Mouse (Mus musculus) heart, adult 2 months (tissue): ENCODE data around the gene Rora. TPM values are rescaled to one million over a fixed set of nuclear protein-coding genes. Genes with fewer than 3 reads are reported as not detected.
A peak's percentile ranks its signal among the peaks of the same experiment; 100 is the strongest.

Experiments
- DNase-seq, 2 experiments: peaks; one replicate each; pipeline ENCODE4 v3.0.0; 2021
- H3K27ac ChIP-seq: fragments of 200-600 bp; 2 replicates; pipeline ENCODE4 v1.8.1; 2022
- H3K27me3 ChIP-seq: fragments of 200-500 bp; 2 replicates; pipeline ENCODE4 v1.6.1; 2012; ENCODE audit warnings: mild to moderate bottlenecking, low read length, inconsistent platforms, mixed read lengths; ENCODE audit not compliant: control insufficient read depth, insufficient read depth
- H3K36me3 ChIP-seq: fragments of 200-500 bp; 2 replicates; pipeline ENCODE4 v1.6.1; 2012; ENCODE audit warnings: low read length, inconsistent platforms; ENCODE audit not compliant: control insufficient read depth, insufficient read depth
- H3K4me1 ChIP-seq: fragments of 200-500 bp; 2 replicates; pipeline ENCODE4 v1.6.1; 2011; ENCODE audit warnings: low read length; ENCODE audit not compliant: control insufficient read depth, insufficient read depth
- H3K4me3 ChIP-seq: fragments of 200-600 bp; 2 replicates; pipeline ENCODE4 v1.8.1; 2022
- H3K79me2 ChIP-seq: fragments of 200-500 bp; replicated peaks from 2 replicates; pipeline ENCODE4 v1.6.1; 2012; ENCODE audit warnings: mild to moderate bottlenecking, inconsistent platforms, low read length, moderate library complexity, mixed read lengths; ENCODE audit not compliant: control insufficient read depth, insufficient read depth
- H3K9ac ChIP-seq: fragments of 200-500 bp; 2 replicates; pipeline ENCODE4 v1.6.1; 2012; ENCODE audit warnings: low read depth, mild to moderate bottlenecking, control low read depth, inconsistent platforms, low read length, mixed read lengths
- CTCF ChIP-seq: fragments of 200-600 bp; IDR thresholded peaks from 2 replicates; pipeline ENCODE4 v1.8.1; 2022; ENCODE audit warnings: antibody characterized with exemption, mild to moderate bottlenecking, moderate library complexity
- EP300 ChIP-seq: fragments of 200-500 bp; IDR thresholded peaks from 2 replicates; pipeline ENCODE4 v1.6.1; 2011; ENCODE audit warnings: low read depth, low read length, control low read depth; ENCODE audit not compliant: insufficient read depth
- POLR2A ChIP-seq: fragments of 200-500 bp; IDR thresholded peaks from 2 replicates; pipeline ENCODE4 v1.6.1; 2011; ENCODE audit warnings: mild to moderate bottlenecking, low read depth, low read length, control low read depth; ENCODE audit not compliant: insufficient read depth
- WGBS: fragments of 180-500 bp; shearing (Covaris S2); methylation state at CpG from one replicate; pipeline ENCODE4 v1.1.7; 2018; 5-methylcytosine and 5-hydroxymethylcytosine counted together
- intact Hi-C: fragments of 180-260 bp; cut with DNase I; formaldehyde crosslinking; loops from one replicate; pipeline ENCODE4 v1.15.1; 2025
- polyA plus RNA-seq: library from polyadenylated mRNA; depleted of rRNA; stranded (reverse); fragments of >200 nt; gene quantifications from 2 replicates; pipeline ENCODE4 v1.2.3, GENCODE M21; 2012
- total RNA-seq, 2 experiments: library from RNA; stranded (reverse); gene quantifications; 2 replicates each; pipeline ENCODE4 v1.2.3; 2021

The Rora gene
- total and polyA plus RNA-seq, 3 experiments = 6.7 to 28.9 (median 21.6) TPM

- Histone ChIP-seq H3K27ac (no peak overlapping the region), H3K79me2 (no peaks in the 10 kb centered on the region), H3K27me3 (no peaks in the 10 kb centered on the region), H3K4me1 (peaks cover 5% of the 10 kb centered on the region), H3K4me3 (no peak overlapping the region), H3K9ac (no peak overlapping the region), H3K36me3 (peaks cover 2% of the 10 kb centered on the region; the same call in 1 of the 2 replicates)
- no peak for DNase-seq
- intact Hi-C loops = loop anchor here (5.0 kb wide), 1 partner anchor 51 kb away; no protein-coding TSS in a partner anchor
- TF ChIP-seq CTCF (no peak), POLR2A (no peak), EP300 (no peak)
- WGBS = 56% methylated on average over 4 of the region's 4 CpGs
Observed at GRCm38 (mm10) chr9:69028177-69028576, 374.6 kb downstream of the Rora start.

GRCm38 (mm10) chr9:69034301-69034871 is 380.8 kb downstream of the Rora start:
- Histone ChIP-seq H3K4me3 (no peak overlapping the region), H3K27ac (no peak overlapping the region), H3K27me3 (no peaks in the 10 kb centered on the region), H3K36me3 (no peaks in the 10 kb centered on the region; the same call in 1 of the 2 replicates), H3K9ac (no peak overlapping the region), H3K4me1 (peaks cover 9% of the 10 kb centered on the region), H3K79me2 (no peaks in the 10 kb centered on the region)
- DNase-seq = no peak
- 71% methylated on average over 10 of the region's 10 CpGs for WGBS
- intact Hi-C loops = no loop called here
- TF ChIP-seq POLR2A = no peak
- TF ChIP-seq CTCF = no peak
- TF ChIP-seq EP300 = no peak

GRCm38 (mm10) chr9:69035456-69035855 is 381.9 kb downstream of the Rora start:
- Histone ChIP-seq H3K4me3 (no peak overlapping the region), H3K27ac (no peak overlapping the region), H3K4me1 (peaks cover 9% of the 10 kb centered on the region), H3K9ac (no peak overlapping the region), H3K36me3 (no peaks in the 10 kb centered on the region; the same call in 1 of the 2 replicates), H3K79me2 (no peaks in the 10 kb centered on the region), H3K27me3 (no peaks in the 10 kb centered on the region)
- DNase-seq = no peak
- 71% methylated on average over 7 of the region's 7 CpGs for WGBS
- intact Hi-C loops = no loop called here
- no peak for TF ChIP-seq POLR2A
- TF ChIP-seq CTCF = no peak
- TF ChIP-seq EP300 = no peak

- Histone ChIP-seq H3K4me3 (no peak overlapping the region), H3K36me3 (no peaks in the 10 kb centered on the region; the same call in 1 of the 2 replicates), H3K27ac (no peak overlapping the region), H3K27me3 (no peaks in the 10 kb centered on the region), H3K4me1 (peaks cover 9% of the 10 kb centered on the region), H3K79me2 (no peaks in the 10 kb centered on the region), H3K9ac (no peak overlapping the region)
- 67% methylated on average over 3 of the region's 3 CpGs for WGBS
- intact Hi-C loops = no loop called here
- TF ChIP-seq POLR2A (no peak), EP300 (no peak), CTCF (no peak)
- DNase-seq = no peak
Observed at GRCm38 (mm10) chr9:69036296-69036695, 382.7 kb downstream of the Rora start.

- H3K4me1 ChIP-seq = peaks cover 3% of the 10 kb centered on the region
- TF ChIP-seq CTCF (no peak), EP300 (no peak), POLR2A (no peak)
- no peak overlapping the region for H3K9ac ChIP-seq
- no peaks in the 10 kb centered on the region for H3K36me3 ChIP-seq
- peak; percentile 41 to 52 for DNase-seq
- no peak overlapping the region for H3K4me3 ChIP-seq
- H3K79me2 ChIP-seq = no peaks in the 10 kb centered on the region
- 68% methylated on average over 8 of the region's 8 CpGs for WGBS
- no peaks in the 10 kb centered on the region for H3K27me3 ChIP-seq
- intact Hi-C loops = no loop called here
- peak overlapping the region; percentile 55 for H3K27ac ChIP-seq
Observed at GRCm38 (mm10) chr9:69043920-69044613, 390.5 kb downstream of the Rora start.

GRCm38 (mm10) chr9:69044614-69045133 is 391.1 kb downstream of the Rora start:
- H3K4me3 ChIP-seq = no peak overlapping the region
- no peak overlapping the region for H3K9ac ChIP-seq
- DNase-seq = peak in 1 of 2 experiments; percentile 27
- no peaks in the 10 kb centered on the region for H3K79me2 ChIP-seq
- no peaks in the 10 kb centered on the region for H3K36me3 ChIP-seq
- 68% methylated on average over 7 of the region's 7 CpGs for WGBS
- H3K4me1 ChIP-seq = peaks cover 3% of the 10 kb centered on the region
- intact Hi-C loops = no loop called here
- TF ChIP-seq CTCF (no peak), EP300 (no peak), POLR2A (no peak)
- peak overlapping the region; percentile 55 for H3K27ac ChIP-seq
- H3K27me3 ChIP-seq = no peaks in the 10 kb centered on the region
